8 mouse cellular contexts compared by ENCODE assay signal in genomic region chr11:100960540-100960939, GRCm38 (mm10). TPM values are rescaled to one million over a fixed set of nuclear protein-coding genes. Genes with fewer than 3 reads are reported as not detected.
DNase-seq lines count a peak whose midpoint lies in the region; ATAC-seq lines count a peak whose summit lies in the region.

No protein-coding gene starts in this region.

- peak; percentile 99 for DNase-seq in heart, adult 11 months
- DNase-seq in heart, embryonic 10.5 days (ENCODE audit: low spot score): no peak
- DNase-seq in adrenal gland, postnatal 10 days: peak; percentile 81
- peak; percentile 85 to 86 for DNase-seq in kidney, postnatal 25 days
- DNase-seq in lung, postnatal 4 days: peak; percentile 77 to 84
- DNase-seq in frontal cortex, postnatal 25 days (ENCODE audit: low spot score in 2 of 2): no peak

- H3K36me3 ChIP-seq in heart, embryonic 10.5 days: peaks cover 62% of the 10 kb centered on the region
- peaks cover 29% of the 10 kb centered on the region for H3K36me3 ChIP-seq in heart, embryonic 16.5 days (ENCODE audit: control insufficient read depth, insufficient read depth)

- 11% methylated on average over 6 of the region's 6 CpGs for WGBS in heart, embryonic 10.5 days
- WGBS in heart, embryonic 16.5 days: 11% methylated on average over 6 of the region's 6 CpGs

- H3K27ac ChIP-seq in heart, embryonic 10.5 days: no peak overlapping the region
- H3K27ac ChIP-seq in heart, embryonic 16.5 days (ENCODE audit: low read length): peak overlapping the region; percentile 86

- H3K9ac ChIP-seq in heart, embryonic 16.5 days (ENCODE audit: low read length): peak overlapping the region; percentile 54; the same call in 1 of the 2 replicates

- ATAC-seq in erythroblast, adult 5-6 weeks (replicated peaks; ENCODE audit: low FRiP score, poor library complexity, severe bottlenecking): peak; percentile 75
- ATAC-seq in heart, embryonic 16.5 days (replicated peaks; ENCODE audit: extremely low read depth, insufficient read depth, low FRiP score): peak; percentile 57

- H3K4me2 ChIP-seq in heart, embryonic 16.5 days (ENCODE audit: low read depth, low read length): peak overlapping the region; percentile 37

- no peak overlapping the region for H3K4me3 ChIP-seq in heart, embryonic 10.5 days
- no peak overlapping the region for H3K4me3 ChIP-seq in heart, embryonic 16.5 days (ENCODE audit: low read length)

- H3K9me3 ChIP-seq in heart, embryonic 10.5 days: no peaks in the 10 kb centered on the region
- no peaks in the 10 kb centered on the region for H3K9me3 ChIP-seq in heart, embryonic 16.5 days (replicated peaks; ENCODE audit: control insufficient read depth, low read length)

- H3K27me3 ChIP-seq in heart, embryonic 10.5 days (ENCODE audit: insufficient read depth, poor library complexity, severe bottlenecking): peaks cover 32% of the 10 kb centered on the region
- no peaks in the 10 kb centered on the region for H3K27me3 ChIP-seq in heart, embryonic 16.5 days (ENCODE audit: control insufficient read depth, insufficient read depth, low read length)

- H3K4me1 ChIP-seq in heart, embryonic 10.5 days: peaks cover 70% of the 10 kb centered on the region
- H3K4me1 ChIP-seq in heart, embryonic 16.5 days (ENCODE audit: control insufficient read depth, insufficient read depth, low read length): peaks cover 80% of the 10 kb centered on the region

RNA-seq across cellular contexts. Expression of gene Cavin1, which starts 10.1 kb away (rescaled TPM):
- polyA plus RNA-seq in heart, embryonic 10.5 days (2016; fragmentation: Nextera tagmentation; extraction: Ambion mirVana): 139 and 252 TPM in 2 replicates
- total RNA-seq in adrenal gland, postnatal 10 days (2021): 100 to 1,000 TPM; 327 to 368 TPM
- total RNA-seq in erythroblast, adult 5-6 weeks (2015; ENCODE audit: low replicate concordance): 0.63 TPM in 1 of 2 replicates, not detected in the other
- 1.1 TPM in 1 of 2 replicates, not detected in the other for total RNA-seq in erythroblast, adult 5-6 weeks (2017; ENCODE audit: low replicate concordance)
- 428 and 460 TPM in 2 replicates for polyA plus RNA-seq in heart, embryonic 16.5 days (2015; fragmentation: Nextera tagmentation; extraction: Ambion mirVana)

RNA-seq across cellular contexts. Expression of gene Stat3, which starts 21.2 kb away (rescaled TPM):
- 33.7 and 41.5 TPM in 2 replicates for polyA plus RNA-seq in heart, embryonic 10.5 days (2016; fragmentation: Nextera tagmentation; extraction: Ambion mirVana)
- total RNA-seq in adrenal gland, postnatal 10 days (2021): 10 to 100 TPM; 68.2 to 75.6 TPM
- total RNA-seq in erythroblast, adult 5-6 weeks (2015; ENCODE audit: low replicate concordance): 16.7 and 43.4 TPM in 2 replicates
- total RNA-seq in erythroblast, adult 5-6 weeks (2017; ENCODE audit: low replicate concordance): 37.8 and 51.4 TPM in 2 replicates
- 60.4 and 64.9 TPM in 2 replicates for polyA plus RNA-seq in heart, embryonic 16.5 days (2015; fragmentation: Nextera tagmentation; extraction: Ambion mirVana)

RNA-seq across cellular contexts. Expression of gene Atp6v0a1, which starts 48.7 kb away (rescaled TPM):
- polyA plus RNA-seq in heart, embryonic 10.5 days (2016; fragmentation: Nextera tagmentation; extraction: Ambion mirVana): 54.4 and 66.3 TPM in 2 replicates
- 10 to 100 TPM; 93.4 to 95.8 TPM for total RNA-seq in adrenal gland, postnatal 10 days (2021)
- total RNA-seq in erythroblast, adult 5-6 weeks (2015; ENCODE audit: low replicate concordance): 487 and 539 TPM in 2 replicates
- 528 and 748 TPM in 2 replicates for total RNA-seq in erythroblast, adult 5-6 weeks (2017; ENCODE audit: low replicate concordance)
- 50.7 and 53.6 TPM in 2 replicates for polyA plus RNA-seq in heart, embryonic 16.5 days (2015; fragmentation: Nextera tagmentation; extraction: Ambion mirVana)

Comparison
In these comparisons a context has a peak if more than half of its experiments do, and no peak if none do; other contexts are left out.
1. DNase-seq: peak in heart, adult 11 months (single experiment), adrenal gland, postnatal 10 days (single experiment), kidney, postnatal 25 days (2 of 2) and lung, postnatal 4 days (2 of 2); none in heart, embryonic 10.5 days (single experiment) and frontal cortex, postnatal 25 days (0 of 2).
2. RNA of gene Cavin1, which starts 10.1 kb away (total RNA-seq): 327 to 368 TPM in adrenal gland, postnatal 10 days; 0.63 to 1.1 TPM in erythroblast, adult 5-6 weeks; every median in the first group is over 100 times any median in the second.
3. RNA of gene Atp6v0a1, which starts 48.7 kb away (total RNA-seq): 487 to 748 TPM in erythroblast, adult 5-6 weeks; 93.4 to 95.8 TPM in adrenal gland, postnatal 10 days; every median in the first group is over 4 times any median in the second.